Mouse (Mus musculus) kidney, adult 9 months (tissue): ENCODE measurements around the gene Akt1s1.
"Not testable (repeated sequence)": the region's sequence is repeated elsewhere in the genome, so short reads cannot be mapped to it uniquely, and the experiment has no call there.

Source experiments
- DNase-seq: peaks from one replicate; pipeline ENCODE4 v3.0.0; 2022

The Akt1s1 gene

DNA sequence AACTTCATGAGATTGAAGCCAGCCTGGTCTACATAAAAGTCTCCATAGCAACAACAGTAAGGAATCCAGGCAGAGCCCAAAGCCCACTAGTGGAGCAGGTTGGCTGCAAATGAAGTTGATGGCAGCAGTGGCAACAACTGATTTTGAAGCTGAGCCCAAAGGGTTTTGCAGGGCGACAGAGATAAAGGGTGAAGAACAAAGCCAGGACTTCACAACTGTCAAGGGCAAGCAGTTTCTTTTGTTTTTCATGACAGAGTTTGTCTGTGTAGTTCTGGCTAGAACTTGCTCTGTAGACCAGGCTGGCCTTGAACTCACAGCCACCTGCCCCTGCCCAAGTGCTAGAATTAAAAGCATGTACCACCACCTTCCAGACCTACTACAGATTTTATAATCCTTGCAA is 22.4 kb downstream of the Akt1s1 start:
- no peak for DNase-seq

- DNase-seq, result not testable (repeated sequence)
These were observed 23.0 kb downstream of the Akt1s1 start for GRCm38 (mm10) chr7:44871774-44872173.

DNA sequence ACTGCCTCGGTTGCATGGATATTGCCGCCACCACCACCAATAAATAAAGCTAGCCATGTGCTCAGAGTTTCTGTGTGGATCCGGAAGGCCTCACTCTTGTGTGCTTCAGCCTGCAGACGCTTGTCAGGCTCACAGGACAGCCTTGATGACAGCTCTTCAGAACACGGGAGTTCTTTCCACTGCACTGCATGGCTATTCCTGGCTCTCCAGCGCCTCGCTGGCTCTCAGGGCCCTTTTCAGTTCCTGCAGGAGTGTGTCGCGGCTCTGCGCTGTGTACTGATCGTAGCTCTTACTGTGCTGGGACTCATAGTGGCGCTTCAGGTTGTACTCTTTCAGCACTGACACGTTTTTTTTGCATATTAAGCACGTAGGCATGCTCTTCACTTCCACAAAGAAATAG is 29.0 kb downstream of the Akt1s1 start:
- no peak for DNase-seq

GRCm38 (mm10) chr7:44883036-44883435 is 34.2 kb downstream of the Akt1s1 start:
- no peak for DNase-seq

- DNase-seq, result no peak
These were observed 35.8 kb downstream of the Akt1s1 start for GRCm38 (mm10) chr7:44884637-44885036.

GRCm38 (mm10) chr7:44886964-44887363 is 38.2 kb downstream of the Akt1s1 start:
- DNase-seq, result no peak

DNA sequence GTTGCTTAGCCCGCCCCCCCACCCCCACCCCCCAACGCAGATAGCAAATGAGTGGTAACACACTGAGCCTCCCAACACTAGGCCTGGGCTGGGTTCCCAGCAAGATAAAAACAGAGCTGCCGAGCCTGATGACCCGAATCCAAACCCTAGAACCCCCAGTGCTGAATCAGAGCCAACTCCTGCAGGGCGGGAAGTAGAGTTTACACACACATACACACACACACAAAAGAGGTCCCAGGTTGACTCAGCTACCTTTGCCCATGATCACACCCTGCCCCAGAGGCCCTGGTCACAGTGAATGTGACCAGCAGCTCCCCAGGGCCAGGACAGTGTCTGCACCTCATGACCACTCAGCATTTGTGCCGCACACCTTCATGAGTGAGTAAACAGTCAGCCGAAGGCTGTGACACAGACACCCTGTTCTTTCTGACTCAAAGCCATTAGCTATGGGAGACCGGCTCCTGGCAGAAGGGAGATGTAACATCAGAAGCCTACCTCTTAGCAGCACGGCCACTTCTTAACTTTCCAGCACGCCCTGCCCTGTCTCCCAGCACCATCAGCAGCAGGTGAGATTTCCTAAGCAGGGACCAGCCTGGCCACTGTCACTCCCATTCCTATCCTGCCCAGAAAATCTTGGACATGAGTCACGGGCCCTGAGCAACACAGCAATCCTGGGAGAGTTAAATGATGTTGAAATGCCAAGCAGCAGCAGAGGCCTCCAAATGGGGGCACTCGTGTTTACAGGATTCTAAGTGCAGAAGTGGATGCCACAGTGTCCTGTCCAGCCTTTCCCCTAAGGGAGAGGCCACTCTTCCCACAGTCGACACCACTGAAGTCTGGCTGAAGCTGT is 39.7 kb downstream of the Akt1s1 start:
- DNase-seq, result no peak

DNA sequence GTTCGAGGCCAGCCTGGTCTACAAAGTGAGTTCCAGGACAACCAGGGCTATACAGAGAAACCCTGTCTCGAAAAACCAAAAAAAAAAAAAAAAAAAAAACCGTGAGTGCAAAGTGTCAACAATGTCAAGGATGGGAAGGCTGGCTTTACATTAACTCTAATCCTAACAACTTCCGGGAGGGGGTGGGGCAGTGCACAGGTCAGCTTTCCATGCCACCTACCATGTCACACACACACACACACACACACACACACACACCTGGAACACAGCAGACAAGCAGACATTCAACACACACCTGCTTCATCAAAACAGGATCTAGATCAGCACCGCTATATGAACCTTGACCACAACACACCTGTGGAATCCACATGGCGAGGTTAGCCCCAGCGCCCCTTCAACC is 41.4 kb downstream of the Akt1s1 start:
- no peak for DNase-seq

GRCm38 (mm10) chr7:44890737-44891136 is 41.9 kb downstream of the Akt1s1 start:
- DNase-seq, result no peak

- DNase-seq, result no peak
These were observed 42.8 kb downstream of the Akt1s1 start for GRCm38 (mm10) chr7:44891611-44892010.

- peak; percentile 98 for DNase-seq
These were observed 43.6 kb downstream of the Akt1s1 start, which contains the start of gene Med25 for GRCm38 (mm10) chr7:44892276-44892921. Med25 (minus strand) TSS chr7:44892712.

GRCm38 (mm10) chr7:44893197-44893596 is 44.4 kb downstream of the Akt1s1 start:
- no peak for DNase-seq

DNA sequence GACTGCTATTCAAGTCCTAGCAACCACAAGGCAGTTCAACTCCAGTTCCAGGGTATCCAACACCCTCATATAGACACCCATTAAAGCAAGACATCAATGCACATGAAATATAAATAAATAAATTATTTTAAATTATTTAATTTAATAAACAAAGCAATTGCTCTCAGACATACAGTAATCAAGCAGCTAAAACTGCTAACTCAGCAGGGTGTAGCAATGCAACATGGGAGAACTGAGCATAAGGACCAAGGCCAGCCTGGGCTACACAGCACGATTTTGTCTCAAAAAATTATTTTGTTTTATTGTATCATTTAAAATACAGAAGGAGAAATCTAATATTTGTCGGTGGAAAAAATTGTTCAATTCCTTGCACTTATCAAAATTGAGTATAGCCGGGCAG is 45.4 kb downstream of the Akt1s1 start:
- DNase-seq, result no peak

DNA sequence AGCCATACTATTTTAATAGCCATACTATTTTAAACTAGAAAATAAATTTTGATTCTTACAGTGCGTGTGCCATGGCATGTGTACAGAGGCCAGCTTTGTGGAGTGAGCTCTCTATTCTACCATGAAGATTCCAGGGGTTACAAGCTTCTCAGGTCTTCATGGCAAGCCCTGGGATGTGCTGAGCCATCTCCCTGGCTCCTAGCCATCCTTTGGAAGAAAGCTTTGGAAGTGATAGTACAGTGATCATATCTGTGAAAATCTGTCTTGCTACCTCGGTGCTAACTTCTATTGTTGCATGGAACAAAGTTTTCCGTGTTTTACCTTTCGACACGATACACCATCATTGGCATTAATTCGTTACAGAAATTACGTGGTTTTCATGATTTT is 46.4 kb downstream of the Akt1s1 start:
- no peak for DNase-seq

GRCm38 (mm10) chr7:44895593-44896434 is 47.0 kb downstream of the Akt1s1 start, which contains the start of gene Fuz:
Fuz (plus strand) TSS chr7:44896079.
- DNase-seq, result peak; percentile 94

DNA sequence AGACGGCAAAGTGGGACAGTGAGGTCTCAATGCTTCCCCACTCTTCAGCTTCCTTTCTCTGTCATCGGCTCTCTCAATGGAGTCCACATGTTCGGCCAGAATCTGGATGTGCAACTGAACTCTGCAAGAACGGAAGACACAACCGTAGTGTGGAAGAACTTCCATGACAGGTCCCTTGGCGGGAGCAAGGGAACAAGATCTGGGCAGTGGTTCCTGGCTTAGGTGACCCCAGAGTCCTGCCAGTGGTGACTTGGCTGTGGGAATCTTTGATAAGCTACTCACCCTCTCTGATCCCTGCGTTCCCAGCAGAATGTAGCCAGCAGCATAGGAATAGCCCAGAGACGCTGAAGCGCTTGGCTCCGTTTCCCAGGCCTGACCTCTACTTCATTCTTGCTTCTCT is 47.7 kb downstream of the Akt1s1 start:
- no peak for DNase-seq

- peak; percentile 64 for DNase-seq
These were observed 49.8 kb downstream of the Akt1s1 start for GRCm38 (mm10) chr7:44898607-44899006.

DNA sequence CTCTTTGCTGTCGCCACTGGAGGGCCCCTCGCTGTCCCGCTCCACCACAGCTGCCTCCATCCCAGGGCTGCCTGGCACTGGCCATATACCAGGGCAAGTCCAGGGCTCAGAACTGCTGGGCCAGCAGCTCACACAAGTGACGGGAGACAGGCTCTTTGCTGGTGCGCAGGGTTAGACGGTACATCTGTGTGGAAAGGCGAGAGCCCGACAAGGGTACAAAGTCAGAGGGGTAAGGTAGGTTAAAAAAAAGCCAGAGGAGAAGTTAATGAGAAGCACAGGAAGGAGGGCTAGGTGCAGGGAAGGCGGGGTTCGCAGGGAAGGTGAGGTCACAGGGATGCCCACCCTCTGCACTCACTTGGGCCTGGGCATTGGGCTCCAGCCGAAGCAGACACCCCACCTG is 51.8 kb downstream of the Akt1s1 start:
- peak; percentile 55 for DNase-seq

DNA sequence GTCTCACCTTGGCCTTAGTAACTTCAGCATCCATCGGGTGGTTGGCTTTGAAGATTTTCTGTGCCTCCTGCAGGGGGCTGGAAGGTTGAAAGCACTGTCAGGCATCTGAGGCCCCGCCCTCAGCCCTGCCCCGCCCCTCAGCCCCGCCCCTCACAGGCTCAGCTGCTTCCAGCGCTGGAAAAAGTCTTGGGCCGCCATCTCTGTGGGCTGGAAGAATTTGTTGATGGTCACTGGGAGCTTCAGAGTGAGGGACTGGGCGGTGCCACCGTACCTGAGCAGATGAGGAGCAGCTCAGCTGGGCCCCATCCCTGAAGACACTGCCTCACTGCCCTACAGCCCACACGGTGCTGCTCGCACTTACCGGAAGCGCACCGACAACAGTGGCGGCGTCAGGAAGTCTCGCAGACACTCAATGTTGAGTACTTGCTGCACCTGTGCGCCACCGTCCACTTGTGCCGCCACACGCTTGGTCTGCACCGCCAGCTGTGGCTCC is 52.5 kb downstream of the Akt1s1 start:
- DNase-seq, result no peak
